10 mouse cellular contexts compared by ENCODE assay signal in genomic region chr11:69848021-69848420, GRCm38 (mm10). TPM values are rescaled to one million over a fixed set of nuclear protein-coding genes. Genes with fewer than 3 reads are reported as not detected.
DNase-seq lines count a peak whose midpoint lies in the region; ATAC-seq and TF ChIP-seq lines count a peak whose summit lies in the region.
"Had no signal": no experiment of that assay in that cellular context is flagged by ENCODE, and none has a peak within 500 bp of the region (broad histone marks: within the 10 kb centered on the region; RNA-seq: fewer than 3 reads in every experiment).

No protein-coding gene starts in this region.

- peak overlapping the region; percentile 78; the same call in 1 of the 2 replicates for H3K4me3 ChIP-seq in kidney, embryonic 15.5 days (replicated peaks)
- H3K4me3 ChIP-seq in hindbrain, postnatal 0 days (ENCODE audit: low read length) = no peak overlapping the region
- peak overlapping the region; percentile 97 for H3K4me3 ChIP-seq in myocyte
- H3K4me3 ChIP-seq in kidney, adult 2 months (ENCODE audit: insufficient read depth, low read depth, low read length) = no peak overlapping the region

- no peak for DNase-seq in kidney, adult 8-10 months
- peak; percentile 75 to 83 for DNase-seq in cerebellum, postnatal 25 days
- DNase-seq in hindbrain, postnatal 0 days (ENCODE audit: low spot score) = no peak
- no peak for DNase-seq in adipocyte (ENCODE audit: low spot score)
- no peak for DNase-seq in kidney, adult 2 months
- no peak for DNase-seq in left cerebral cortex, adult 8-10 months (ENCODE audit: low spot score in 2 of 2)

- TF ChIP-seq POLR2A in myocyte (IDR thresholded peaks at IDR 0.05; ENCODE audit: insufficient read length, low read depth) = no peak
- TF ChIP-seq POLR2A in kidney, adult 2 months (IDR thresholded peaks at IDR 0.05; ENCODE audit: low read depth, low read length) = no peak

- no peaks in the 10 kb centered on the region for H3K27me3 ChIP-seq in kidney, embryonic 15.5 days
- H3K27me3 ChIP-seq in hindbrain, postnatal 0 days (ENCODE audit: insufficient read depth, low read length) = no peaks in the 10 kb centered on the region
- H3K27me3 ChIP-seq in myocyte (ENCODE audit: control insufficient read depth, insufficient read depth, insufficient read length) = no peaks in the 10 kb centered on the region
- H3K27me3 ChIP-seq in kidney, adult 2 months (replicated peaks; ENCODE audit: control insufficient read depth, insufficient read depth, low read length) = no peaks in the 10 kb centered on the region

- H3K4me2 ChIP-seq in kidney, embryonic 15.5 days = peak overlapping the region; percentile 88; the same call in 1 of the 2 replicates
- peak overlapping the region; percentile 92 for H3K4me2 ChIP-seq in hindbrain, postnatal 0 days (ENCODE audit: low read depth, low read length)
- peak overlapping the region; percentile 98 for H3K4me2 ChIP-seq in myocyte (ENCODE audit: low read depth)

- H3K4me1 ChIP-seq in kidney, embryonic 15.5 days = peaks cover 32% of the 10 kb centered on the region
- peaks cover 6% of the 10 kb centered on the region for H3K4me1 ChIP-seq in hindbrain, postnatal 0 days (ENCODE audit: insufficient read depth, low read length)
- H3K4me1 ChIP-seq in kidney, adult 2 months (ENCODE audit: control insufficient read depth, insufficient read depth, low read length) = peaks cover 8% of the 10 kb centered on the region; the same call in 1 of the 2 replicates

- no peak overlapping the region for H3K9ac ChIP-seq in kidney, embryonic 15.5 days
- H3K9ac ChIP-seq in hindbrain, postnatal 0 days (replicated peaks; ENCODE audit: low read length) = no peak overlapping the region

- ATAC-seq in kidney, embryonic 15.5 days (replicated peaks; ENCODE audit: low FRiP score) = no peak
- no peak for ATAC-seq in hindbrain, postnatal 0 days
- ATAC-seq: inflammation-experienced regulatory T-cells, adult 6 months had no signal

- WGBS in kidney, embryonic 15.5 days = 94% methylated on average over 6 of the region's 6 CpGs
- WGBS in hindbrain, postnatal 0 days = 87% methylated on average over 6 of the region's 6 CpGs
- WGBS in kidney, adult 2 months = 98% methylated on average over 6 of the region's 6 CpGs

- peaks cover 52% of the 10 kb centered on the region for H3K36me3 ChIP-seq in kidney, embryonic 15.5 days
- H3K36me3 ChIP-seq in hindbrain, postnatal 0 days (ENCODE audit: insufficient read depth, low read length) = peaks cover 29% of the 10 kb centered on the region
- peaks cover 12% of the 10 kb centered on the region for H3K36me3 ChIP-seq in myocyte (ENCODE audit: control insufficient read depth, insufficient read depth)
- H3K36me3 ChIP-seq in kidney, adult 2 months (ENCODE audit: control insufficient read depth, insufficient read depth, low read length) = no peaks in the 10 kb centered on the region

- no peak overlapping the region for H3ac ChIP-seq in myocyte (ENCODE audit: control insufficient read depth, insufficient read length)

- H3K27ac ChIP-seq in kidney, embryonic 15.5 days = no peak overlapping the region
- H3K27ac ChIP-seq in hindbrain, postnatal 0 days = 0 out of 2 replicates have a peak overlapping the region, but pooled peaks have one; percentile 93
- no peak overlapping the region for H3K27ac ChIP-seq in kidney, adult 2 months (ENCODE audit: insufficient read depth, low read depth, low read length)

- no peaks in the 10 kb centered on the region for H3K9me3 ChIP-seq in kidney, embryonic 15.5 days (replicated peaks)
- H3K9me3 ChIP-seq in hindbrain, postnatal 0 days (ENCODE audit: low read length) = no peaks in the 10 kb centered on the region

- no peak for TF ChIP-seq CTCF in hindbrain, postnatal 0 days (IDR thresholded peaks at IDR 0.05; ENCODE audit: low read depth)
- no peak for TF ChIP-seq CTCF in kidney, adult 2 months (conservative IDR thresholded peaks at IDR 0.05; ENCODE audit: insufficient read depth, insufficient read length, low read depth, low read length)

- H3K79me2 ChIP-seq in myocyte (ENCODE audit: control insufficient read depth, insufficient read depth) = peaks cover 9% of the 10 kb centered on the region

TF ChIP-seq in myocyte, 11 proteins besides CTCF, POLR2A, EP300 and RAD21:
- no peak for TF ChIP-seq TCF3 (IDR thresholded peaks at IDR 0.05; ENCODE audit: insufficient read length, low read depth)

RNA-seq across cellular contexts. Expression of gene Plscr3, which starts 1.8 kb away (rescaled TPM):
- 96.5 and 105 TPM in 2 replicates for polyA plus RNA-seq in kidney, embryonic 15.5 days (2015; fragmentation: Nextera tagmentation; extraction: Ambion mirVana)
- total RNA-seq in hindbrain, postnatal 0 days (2014; rRNA removed) = 24.7 and 26.3 TPM in 2 replicates
- polyA plus RNA-seq in hindbrain, postnatal 0 days (2015; fragmentation: Nextera tagmentation; extraction: Ambion mirVana) = 32.2 and 33.4 TPM in 2 replicates
- polyA plus RNA-seq in myocyte (2012; fragmentation: generic; extraction: Trizol) = 91.9 TPM
- polyA plus RNA-seq in kidney, adult 2 months (2012; rRNA removed) = 57.1 and 63.9 TPM in 2 replicates
- 10 to 100 TPM; 16.0 to 20.0 (median 18.6) TPM for total RNA-seq in left cerebral cortex, adult 8-10 months (2022)

RNA-seq across cellular contexts. Expression of gene Tmem256, which starts 9.7 kb away (rescaled TPM):
- 409 and 443 TPM in 2 replicates for polyA plus RNA-seq in kidney, embryonic 15.5 days (2015; fragmentation: Nextera tagmentation; extraction: Ambion mirVana)
- 119 and 153 TPM in 2 replicates for total RNA-seq in hindbrain, postnatal 0 days (2014; rRNA removed)
- polyA plus RNA-seq in hindbrain, postnatal 0 days (2015; fragmentation: Nextera tagmentation; extraction: Ambion mirVana) = 435 and 439 TPM in 2 replicates
- polyA plus RNA-seq in myocyte (2012; fragmentation: generic; extraction: Trizol) = 259 TPM
- 513 and 551 TPM in 2 replicates for polyA plus RNA-seq in kidney, adult 2 months (2012; rRNA removed)
- total RNA-seq in left cerebral cortex, adult 8-10 months (2022) = 100 to 1,000 TPM; 117 to 147 (median 123) TPM

RNA-seq across cellular contexts. Expression of gene Nlgn2, which starts 10.4 kb away (rescaled TPM):
- 5.6 and 7.6 TPM in 2 replicates for polyA plus RNA-seq in kidney, embryonic 15.5 days (2015; fragmentation: Nextera tagmentation; extraction: Ambion mirVana)
- total RNA-seq in hindbrain, postnatal 0 days (2014; rRNA removed) = 126 and 130 TPM in 2 replicates
- 20.8 and 22.3 TPM in 2 replicates for polyA plus RNA-seq in hindbrain, postnatal 0 days (2015; fragmentation: Nextera tagmentation; extraction: Ambion mirVana)
- polyA plus RNA-seq in myocyte (2012; fragmentation: generic; extraction: Trizol) = 12.8 TPM
- 6.4 and 7.8 TPM in 2 replicates for polyA plus RNA-seq in kidney, adult 2 months (2012; rRNA removed)
- total RNA-seq in left cerebral cortex, adult 8-10 months (2022) = 100 to 1,000 TPM; 217 to 228 (median 217) TPM

RNA-seq across cellular contexts. Expression of gene Tnk1, which starts 10.5 kb away (rescaled TPM):
- polyA plus RNA-seq in kidney, embryonic 15.5 days (2015; fragmentation: Nextera tagmentation; extraction: Ambion mirVana) = 5.8 and 7.3 TPM in 2 replicates
- total RNA-seq in hindbrain, postnatal 0 days (2014; rRNA removed) = not detected in 2 replicates
- 0.15 TPM in 1 of 2 replicates, not detected in the other for polyA plus RNA-seq in hindbrain, postnatal 0 days (2015; fragmentation: Nextera tagmentation; extraction: Ambion mirVana)
- polyA plus RNA-seq in myocyte (2012; fragmentation: generic; extraction: Trizol) = not detected
- 7.9 and 9.3 TPM in 2 replicates for polyA plus RNA-seq in kidney, adult 2 months (2012; rRNA removed)
- total RNA-seq in left cerebral cortex, adult 8-10 months (2022) = under 1 TPM in 3 of 4 experiments, not detected in 1; 0.26 to 0.46 (median 0.30) TPM
- total RNA-seq: common myeloid progenitor, adult 5-6 weeks had no signal

RNA-seq across cellular contexts. Expression of gene Spem1, which starts 26.0 kb away (rescaled TPM):
- polyA plus RNA-seq in kidney, embryonic 15.5 days (2015; fragmentation: Nextera tagmentation; extraction: Ambion mirVana) = 0.14 and 0.32 TPM in 2 replicates
- total RNA-seq in hindbrain, postnatal 0 days (2014; rRNA removed) = not detected in 2 replicates
- polyA plus RNA-seq in hindbrain, postnatal 0 days (2015; fragmentation: Nextera tagmentation; extraction: Ambion mirVana) = 0.28 and 0.40 TPM in 2 replicates
- 0.05 TPM for polyA plus RNA-seq in myocyte (2012; fragmentation: generic; extraction: Trizol)
- polyA plus RNA-seq in kidney, adult 2 months (2012; rRNA removed) = 0.28 and 0.38 TPM in 2 replicates
- under 1 TPM in 3 of 4 experiments, not detected in 1; 0.43 to 0.74 (median 0.49) TPM for total RNA-seq in left cerebral cortex, adult 8-10 months (2022)
- total RNA-seq: common myeloid progenitor, adult 5-6 weeks had no signal
- polyA plus RNA-seq: inflammation-experienced regulatory T-cells, adult 6 months had no signal

Comparison
In these comparisons a context has a peak if more than half of its experiments do, and no peak if none do; other contexts are left out.
1. H3K4me3 ChIP-seq: peak in kidney, embryonic 15.5 days (single experiment) and myocyte (single experiment); none in hindbrain, postnatal 0 days (single experiment) and kidney, adult 2 months (single experiment).
2. DNase-seq: peak in cerebellum, postnatal 25 days (2 of 2); none in kidney, adult 8-10 months (0 of 2), hindbrain, postnatal 0 days (single experiment), adipocyte (single experiment), kidney, adult 2 months (single experiment) and left cerebral cortex, adult 8-10 months (0 of 2).
3. Peak in every context shown above with its lines, with median percentiles within 50 percentile points of each other: H3K4me2 ChIP-seq.